Comparison of ENCODE assay signal across 34 mouse cellular contexts in genomic region chr3:102970508-102970907, GRCm38 (mm10). TPM values are rescaled to one million over a fixed set of nuclear protein-coding genes. Genes with fewer than 3 reads are reported as not detected.
A peak's percentile ranks its signal among the peaks of the same experiment; 100 is the strongest.
DNase-seq lines count a peak whose midpoint lies in the region; ATAC-seq lines count a peak whose summit lies in the region.
"Had no signal": no experiment of that assay in that cellular context is flagged by ENCODE, and none has a peak within 500 bp of the region (broad histone marks: within the 10 kb centered on the region; RNA-seq: fewer than 3 reads in every experiment).

No protein-coding gene starts in this region.

- no peaks in the 10 kb centered on the region for H3K4me1 ChIP-seq in embryonic facial prominence, embryonic 15.5 days
- peaks cover 4% of the 10 kb centered on the region; the same call in 1 of the 2 replicates for H3K4me1 ChIP-seq in embryonic facial prominence, embryonic 10.5 days
- peaks cover 27% of the 10 kb centered on the region for H3K4me1 ChIP-seq in midbrain, embryonic 10.5 days
- peaks cover 3% of the 10 kb centered on the region; the same call in 1 of the 2 replicates for H3K4me1 ChIP-seq in midbrain, embryonic 16.5 days (ENCODE audit: control insufficient read depth, insufficient read depth, low read length)
- H3K4me1 ChIP-seq: embryonic facial prominence, embryonic 13.5 days had no signal

- no peak for DNase-seq in embryonic facial prominence, embryonic 10.5 days (ENCODE audit: low spot score)
- DNase-seq in lung, adult 18-20 months: peak; percentile 11 to 18
- no peak for DNase-seq in lung, postnatal 10 days
- no peak for DNase-seq in midbrain, embryonic 10.5 days (ENCODE audit: low spot score)
- DNase-seq in fibroblast of lung, adult 2 months (ENCODE audit: low read depth): peak; percentile 11
- no peak for DNase-seq in layer of hippocampus, adult 18-20 months (ENCODE audit: low spot score in 2 of 2)
- DNase-seq: adrenal gland, postnatal 14 days; cerebellum, adult 11-12 months; cerebellum, adult 9-11 months; forebrain, postnatal 0 days; gastrocnemius, postnatal 25 days; heart, adult 11 months; heart, postnatal 36 days; kidney, adult 9 months; kidney, postnatal 10 days; layer of hippocampus, adult 9-11 months; liver had no signal

- 81% methylated on average over 3 of the region's 3 CpGs for WGBS in embryonic facial prominence, embryonic 15.5 days
- 91% methylated on average over 3 of the region's 3 CpGs for WGBS in embryonic facial prominence, embryonic 10.5 days
- WGBS in midbrain, embryonic 10.5 days: 90% methylated on average over 3 of the region's 3 CpGs
- 87% methylated on average over 3 of the region's 3 CpGs for WGBS in midbrain, embryonic 16.5 days

- 0 out of 2 replicates have a peak overlapping the region, but pooled peaks have one; percentile 4 for H3K27ac ChIP-seq in embryonic facial prominence, embryonic 15.5 days (replicated peaks)
- H3K27ac ChIP-seq in embryonic facial prominence, embryonic 10.5 days (replicated peaks): no peak overlapping the region
- H3K27ac ChIP-seq in midbrain, embryonic 10.5 days (replicated peaks): peak overlapping the region; percentile 79
- H3K27ac ChIP-seq in midbrain, embryonic 16.5 days (ENCODE audit: low read length): no peak overlapping the region
- H3K27ac ChIP-seq: embryonic facial prominence, embryonic 13.5 days; hindbrain, embryonic 13.5 days; liver, embryonic 14.5 days; macrophage; neural tube, embryonic 13.5 days had no signal

- no peaks in the 10 kb centered on the region for H3K27me3 ChIP-seq in embryonic facial prominence, embryonic 15.5 days
- H3K27me3 ChIP-seq in embryonic facial prominence, embryonic 10.5 days (replicated peaks; ENCODE audit: low read depth, poor library complexity, severe bottlenecking): no peaks in the 10 kb centered on the region
- H3K27me3 ChIP-seq in midbrain, embryonic 10.5 days (ENCODE audit: low read depth, poor library complexity, severe bottlenecking): peaks cover 4% of the 10 kb centered on the region; the same call in 1 of the 2 replicates
- H3K27me3 ChIP-seq in midbrain, embryonic 16.5 days (ENCODE audit: control insufficient read depth, insufficient read depth, low read depth, low read length): no peaks in the 10 kb centered on the region
- H3K27me3 ChIP-seq: embryonic facial prominence, embryonic 13.5 days; hindbrain, embryonic 13.5 days; neural tube, embryonic 13.5 days had no signal

- ATAC-seq in embryonic facial prominence, embryonic 15.5 days (ENCODE audit: insufficient number of reproducible peaks, low FRiP score, low TSS enrichment, low read depth): no peak
- no peak for ATAC-seq in midbrain, embryonic 16.5 days
- ATAC-seq: forebrain, postnatal 0 days; intestine, postnatal 0 days had no signal

- no peaks in the 10 kb centered on the region for H3K36me3 ChIP-seq in embryonic facial prominence, embryonic 15.5 days
- H3K36me3 ChIP-seq in embryonic facial prominence, embryonic 10.5 days (replicated peaks): no peaks in the 10 kb centered on the region
- no peaks in the 10 kb centered on the region for H3K36me3 ChIP-seq in midbrain, embryonic 10.5 days
- no peaks in the 10 kb centered on the region for H3K36me3 ChIP-seq in midbrain, embryonic 16.5 days (ENCODE audit: control insufficient read depth, insufficient read depth, low read length)
- H3K36me3 ChIP-seq: embryonic facial prominence, embryonic 13.5 days; G1E; hindbrain, embryonic 13.5 days; neural tube, embryonic 13.5 days had no signal

- no peaks in the 10 kb centered on the region for H3K9me3 ChIP-seq in embryonic facial prominence, embryonic 15.5 days (replicated peaks)
- H3K9me3 ChIP-seq in embryonic facial prominence, embryonic 10.5 days: no peaks in the 10 kb centered on the region
- no peaks in the 10 kb centered on the region for H3K9me3 ChIP-seq in midbrain, embryonic 10.5 days (replicated peaks)
- H3K9me3 ChIP-seq in midbrain, embryonic 16.5 days (replicated peaks; ENCODE audit: control insufficient read depth, low read length, poor library complexity, severe bottlenecking): no peaks in the 10 kb centered on the region; the same call in 1 of the 2 replicates
- H3K9me3 ChIP-seq: embryonic facial prominence, embryonic 13.5 days; G1E; hindbrain, embryonic 13.5 days; neural tube, embryonic 13.5 days had no signal

- no peak overlapping the region for H3K4me3 ChIP-seq in embryonic facial prominence, embryonic 15.5 days (replicated peaks)
- H3K4me3 ChIP-seq in embryonic facial prominence, embryonic 10.5 days: no peak overlapping the region
- no peak overlapping the region for H3K4me3 ChIP-seq in midbrain, embryonic 10.5 days
- H3K4me3 ChIP-seq in midbrain, embryonic 16.5 days (ENCODE audit: low read depth, low read length): no peak overlapping the region
- H3K4me3 ChIP-seq: embryonic facial prominence, embryonic 13.5 days; hindbrain, embryonic 13.5 days; neural tube, embryonic 13.5 days had no signal

- H3K9ac ChIP-seq in embryonic facial prominence, embryonic 15.5 days: no peak overlapping the region
- H3K9ac ChIP-seq in midbrain, embryonic 16.5 days (ENCODE audit: low read depth, low read length): no peak overlapping the region
- H3K9ac ChIP-seq: embryonic facial prominence, embryonic 13.5 days; forebrain, postnatal 0 days; hindbrain, embryonic 13.5 days; liver, embryonic 14.5 days; neural tube, embryonic 13.5 days had no signal

- no peak overlapping the region for H3K4me2 ChIP-seq in embryonic facial prominence, embryonic 15.5 days (replicated peaks)
- no peak overlapping the region for H3K4me2 ChIP-seq in midbrain, embryonic 16.5 days (ENCODE audit: low read length)
- H3K4me2 ChIP-seq: embryonic facial prominence, embryonic 13.5 days; heart, embryonic 11.5 days had no signal

RNA-seq across cellular contexts. Expression of gene Nr1h5, which starts 6.6 kb away (rescaled TPM):
- polyA plus RNA-seq in embryonic facial prominence, embryonic 15.5 days (2015; fragmentation: Nextera tagmentation; extraction: Ambion mirVana): 0.07 TPM in 1 of 2 replicates, not detected in the other
- not detected in 2 replicates for polyA plus RNA-seq in embryonic facial prominence, embryonic 10.5 days (2016; fragmentation: Nextera tagmentation; extraction: Ambion mirVana)
- 0.05 and 0.24 TPM in 2 replicates for polyA plus RNA-seq in midbrain, embryonic 10.5 days (2016; fragmentation: Nextera tagmentation; extraction: Ambion mirVana)
- 0.19 and 0.30 TPM in 2 replicates for polyA plus RNA-seq in midbrain, embryonic 16.5 days (2015; fragmentation: Nextera tagmentation; extraction: Ambion mirVana)
- total RNA-seq in layer of hippocampus, adult 18-20 months (2021): not detected
- total RNA-seq: G1E; gastrocnemius, postnatal 25 days; heart, postnatal 36 days; left cerebral cortex, adult 18-20 months; left cerebral cortex, postnatal 14 days; megakaryocyte-erythroid progenitor cell, adult 5-6 weeks; midbrain, postnatal 0 days had no signal
- polyA plus RNA-seq: embryonic facial prominence, embryonic 13.5 days; G1E; intestine, postnatal 0 days; large intestine, adult 2 months; limb, embryonic 11.5 days; macrophage had no signal

RNA-seq across cellular contexts. Expression of gene Sike1, which starts 25.0 kb away (rescaled TPM):
- polyA plus RNA-seq in embryonic facial prominence, embryonic 15.5 days (2015; fragmentation: Nextera tagmentation; extraction: Ambion mirVana): 60.4 and 67.7 TPM in 2 replicates
- polyA plus RNA-seq in embryonic facial prominence, embryonic 10.5 days (2016; fragmentation: Nextera tagmentation; extraction: Ambion mirVana): 55.7 and 57.2 TPM in 2 replicates
- 81.3 and 92.9 TPM in 2 replicates for polyA plus RNA-seq in midbrain, embryonic 10.5 days (2016; fragmentation: Nextera tagmentation; extraction: Ambion mirVana)
- polyA plus RNA-seq in midbrain, embryonic 16.5 days (2015; fragmentation: Nextera tagmentation; extraction: Ambion mirVana): 55.9 and 63.1 TPM in 2 replicates
- 10 to 100 TPM; 64.1 to 65.3 TPM for total RNA-seq in layer of hippocampus, adult 18-20 months (2021)

RNA-seq across cellular contexts. Expression of gene Sycp1, which starts 34.6 kb away (rescaled TPM):
- polyA plus RNA-seq in embryonic facial prominence, embryonic 15.5 days (2015; fragmentation: Nextera tagmentation; extraction: Ambion mirVana): not detected in 2 replicates
- not detected in 2 replicates for polyA plus RNA-seq in embryonic facial prominence, embryonic 10.5 days (2016; fragmentation: Nextera tagmentation; extraction: Ambion mirVana)
- not detected in 2 replicates for polyA plus RNA-seq in midbrain, embryonic 10.5 days (2016; fragmentation: Nextera tagmentation; extraction: Ambion mirVana)
- polyA plus RNA-seq in midbrain, embryonic 16.5 days (2015; fragmentation: Nextera tagmentation; extraction: Ambion mirVana): not detected in 2 replicates
- not detected for total RNA-seq in layer of hippocampus, adult 18-20 months (2021)
- total RNA-seq: forebrain, postnatal 0 days; gastrocnemius, postnatal 25 days; heart, postnatal 36 days; left cerebral cortex, adult 18-20 months; megakaryocyte-erythroid progenitor cell, adult 5-6 weeks; midbrain, postnatal 0 days had no signal
- polyA plus RNA-seq: embryonic facial prominence, embryonic 13.5 days; forebrain, postnatal 0 days; G1E; heart, embryonic 11.5 days; heart, embryonic 16.5 days; hindbrain, embryonic 13.5 days; intestine, postnatal 0 days; large intestine, adult 2 months; limb, embryonic 11.5 days; macrophage; midbrain, postnatal 0 days; neural tube, embryonic 13.5 days had no signal

RNA-seq across cellular contexts. Expression of gene Csde1, which starts 49.7 kb away (rescaled TPM):
- polyA plus RNA-seq in embryonic facial prominence, embryonic 15.5 days (2015; fragmentation: Nextera tagmentation; extraction: Ambion mirVana): 298 and 303 TPM in 2 replicates
- polyA plus RNA-seq in embryonic facial prominence, embryonic 10.5 days (2016; fragmentation: Nextera tagmentation; extraction: Ambion mirVana): 469 and 474 TPM in 2 replicates
- polyA plus RNA-seq in midbrain, embryonic 10.5 days (2016; fragmentation: Nextera tagmentation; extraction: Ambion mirVana): 448 and 507 TPM in 2 replicates
- 358 and 410 TPM in 2 replicates for polyA plus RNA-seq in midbrain, embryonic 16.5 days (2015; fragmentation: Nextera tagmentation; extraction: Ambion mirVana)
- total RNA-seq in layer of hippocampus, adult 18-20 months (2021): 100 to 1,000 TPM; 228 to 240 TPM

Comparison
In these comparisons a context has a peak if more than half of its experiments do, and no peak if none do; other contexts are left out.
1. H3K27ac ChIP-seq: peak in embryonic facial prominence, embryonic 15.5 days (single experiment) and midbrain, embryonic 10.5 days (single experiment); none in embryonic facial prominence, embryonic 10.5 days (single experiment) and midbrain, embryonic 16.5 days (single experiment).
2. DNase-seq: peak in lung, adult 18-20 months (2 of 2) and fibroblast of lung, adult 2 months (single experiment); none in embryonic facial prominence, embryonic 10.5 days (single experiment), lung, postnatal 10 days (single experiment), midbrain, embryonic 10.5 days (single experiment) and layer of hippocampus, adult 18-20 months (0 of 2).